Mouse (Mus musculus) CH12.LX (cell line): ENCODE measurements around the gene Cuedc1. TPM values are rescaled to one million over a fixed set of nuclear protein-coding genes. Genes with fewer than 3 reads are reported as not detected.

Experiments
- DNase-seq: peaks from one replicate; pipeline ENCODE4 v3.0.0-alpha.2; 2013; ENCODE audit errors: extremely low read depth
- H3K27ac ChIP-seq: 2 replicates; pipeline ENCODE4 v1.5.1; 2012; ENCODE audit warnings: low read depth, mild to moderate bottlenecking, control low read depth, moderate library complexity; ENCODE audit not compliant: insufficient read depth
- H3K27me3 ChIP-seq: replicated peaks from 2 replicates; pipeline ENCODE3; 2012; ENCODE audit warnings: inconsistent platforms
- H3K36me3 ChIP-seq, 2 experiments: replicated peaks in 1 of 2; 2 replicates each; pipeline versions ENCODE3 to v1.6.1; 2012; ENCODE audit warnings: inconsistent platforms in 1 of 2, low read length in 1 of 2, mild to moderate bottlenecking in 1 of 2, mixed read lengths in 1 of 2, moderate library complexity in 1 of 2; ENCODE audit not compliant: control insufficient read depth in 1 of 2, insufficient read depth in 1 of 2
- H3K4me1 ChIP-seq, 2 experiments: 2 replicates each; pipeline ENCODE4 v1.6.1; 2012; ENCODE audit warnings: inconsistent platforms in 1 of 2, moderate library complexity in 1 of 2; ENCODE audit not compliant: insufficient read depth in 2 of 2, control insufficient read depth in 1 of 2
- H3K4me2 ChIP-seq: 2 replicates; pipeline ENCODE4 v1.6.1; 2012; ENCODE audit warnings: low read depth, mild to moderate bottlenecking, control low read depth; ENCODE audit not compliant: poor library complexity, insufficient read depth, severe bottlenecking
- H3K4me3 ChIP-seq, 3 experiments: fragments of 150-350 bp in 1 of 3; sonication (generic) in 1 of 3; replicated peaks in 1 of 3; 2 replicates each; pipeline versions ENCODE3 to v1.5.1; 2011 to 2012; ENCODE audit warnings: low read depth in 2 of 3, low read length in 2 of 3, mild to moderate bottlenecking in 2 of 3, moderate library complexity in 2 of 3, control low read depth in 1 of 3, improper control_type of control experiment in 1 of 3, inconsistent platforms in 1 of 3, mixed read lengths in 1 of 3; ENCODE audit not compliant: poor library complexity in 1 of 3
- H3K79me2 ChIP-seq: replicated peaks from 2 replicates; pipeline ENCODE4 v1.6.1; 2012; ENCODE audit warnings: mild to moderate bottlenecking, moderate library complexity; ENCODE audit not compliant: control insufficient read depth, poor library complexity, insufficient read depth, severe bottlenecking; ENCODE audit errors: extremely low read depth
- H3K9ac ChIP-seq: 2 replicates; pipeline ENCODE4 v1.6.1; 2012; ENCODE audit warnings: low read depth, mild to moderate bottlenecking, control low read depth, moderate library complexity; ENCODE audit not compliant: insufficient read depth
- H3K9me3 ChIP-seq: replicated peaks from 2 replicates; pipeline ENCODE3; 2012; ENCODE audit warnings: low read length, inconsistent platforms, mixed read lengths
- BHLHE40 ChIP-seq: IDR thresholded peaks from 2 replicates; pipeline ENCODE4 v1.6.1; 2011; ENCODE audit warnings: mild to moderate bottlenecking, low read depth, low read length, improper control_type of control experiment
- CHD1 ChIP-seq: IDR thresholded peaks from 2 replicates; pipeline ENCODE4 v1.6.1; 2012; ENCODE audit warnings: low read depth, low read length, improper control_type of control experiment, inconsistent platforms
- CHD2 ChIP-seq: IDR thresholded peaks from 2 replicates; pipeline ENCODE4 v1.6.1; 2011; ENCODE audit warnings: low read length, improper control_type of control experiment
- CTCF ChIP-seq, 2 experiments: IDR thresholded peaks in 1 of 2; conservative IDR thresholded peaks in 1 of 2; 2 replicates each; pipeline ENCODE4 v1.5.1; 2011 to 2012; ENCODE audit warnings: low read depth in 2 of 2, low read length in 2 of 2, improper control_type of control experiment in 1 of 2, inconsistent platforms in 1 of 2, mild to moderate bottlenecking in 1 of 2, moderate library complexity in 1 of 2
- EP300 ChIP-seq: IDR thresholded peaks from 2 replicates; pipeline ENCODE4 v1.6.1; 2011; ENCODE audit warnings: low read length, improper control_type of control experiment
- ETS1 ChIP-seq: conservative IDR thresholded peaks from 2 replicates; pipeline ENCODE4 v1.6.1; 2012; ENCODE audit warnings: low read depth, mild to moderate bottlenecking, inconsistent platforms, low read length, improper control_type of control experiment, moderate library complexity
- GABPA ChIP-seq: IDR thresholded peaks from 2 replicates; pipeline ENCODE4 v1.6.1; 2012; ENCODE audit warnings: low read depth, low read length, improper control_type of control experiment, inconsistent platforms; ENCODE audit not compliant: insufficient replicate concordance
- IRF4 ChIP-seq: IDR thresholded peaks from 2 replicates; pipeline ENCODE4 v1.6.1; 2014; ENCODE audit warnings: low read depth, mild to moderate bottlenecking, inconsistent platforms, low read length, improper control_type of control experiment
- JUN ChIP-seq: IDR thresholded peaks from 2 replicates; pipeline ENCODE4 v1.6.1; 2011; ENCODE audit warnings: low read depth, mild to moderate bottlenecking, low read length, improper control_type of control experiment, moderate library complexity; ENCODE audit not compliant: insufficient read depth
- JUND ChIP-seq: conservative IDR thresholded peaks from 2 replicates; pipeline ENCODE4 v1.6.1; 2011; ENCODE audit warnings: low read depth, low read length, improper control_type of control experiment
- KAT2A ChIP-seq: IDR thresholded peaks from 2 replicates; pipeline ENCODE4 v1.6.1; 2012; ENCODE audit warnings: low read length, improper control_type of control experiment, inconsistent platforms; ENCODE audit not compliant: insufficient replicate concordance
- MAZ ChIP-seq: IDR thresholded peaks from 2 replicates; pipeline ENCODE4 v1.6.1; 2012; ENCODE audit warnings: low read depth, mild to moderate bottlenecking, inconsistent platforms, low read length, improper control_type of control experiment, moderate library complexity
- MEF2A ChIP-seq: IDR thresholded peaks from 2 replicates; pipeline ENCODE4 v1.6.1; 2014; ENCODE audit warnings: low read depth, mild to moderate bottlenecking, inconsistent platforms, low read length, improper control_type of control experiment, borderline replicate concordance
- MYC ChIP-seq: IDR thresholded peaks from 2 replicates; pipeline ENCODE4 v1.6.1; 2011; ENCODE audit warnings: low read depth, mild to moderate bottlenecking, improper control_type of control experiment, low read length
- NELFE ChIP-seq: IDR thresholded peaks from 2 replicates; pipeline ENCODE4 v1.6.1; 2011; ENCODE audit warnings: low read depth, low read length, improper control_type of control experiment
- NRF1 ChIP-seq: IDR thresholded peaks from 2 replicates; pipeline ENCODE4 v1.6.1; 2014; ENCODE audit warnings: low read depth, mild to moderate bottlenecking, inconsistent platforms, low read length, improper control_type of control experiment, moderate library complexity
- PAX5 ChIP-seq: IDR thresholded peaks from 2 replicates; pipeline ENCODE4 v1.6.1; 2012; ENCODE audit warnings: low read length, inconsistent platforms, mixed read lengths
- POLR2A ChIP-seq: IDR thresholded peaks from 2 replicates; pipeline ENCODE4 v1.6.1; 2011; ENCODE audit warnings: low read depth, mild to moderate bottlenecking, improper control_type of control experiment, low read length
- RAD21 ChIP-seq: IDR thresholded peaks from 2 replicates; pipeline ENCODE4 v1.6.1; 2011; ENCODE audit warnings: low read depth, mild to moderate bottlenecking, low read length, improper control_type of control experiment, moderate library complexity
- RCOR1 ChIP-seq: conservative IDR thresholded peaks from 2 replicates; pipeline ENCODE4 v1.6.1; 2012; ENCODE audit warnings: low read depth, mild to moderate bottlenecking, inconsistent platforms, low read length, improper control_type of control experiment
- TBP ChIP-seq: conservative IDR thresholded peaks from 2 replicates; pipeline ENCODE4 v1.6.1; 2011; ENCODE audit warnings: low read depth, low read length, improper control_type of control experiment
- TCF12 ChIP-seq: IDR thresholded peaks from 2 replicates; pipeline ENCODE4 v1.6.1; 2014; ENCODE audit warnings: low read depth, mild to moderate bottlenecking, inconsistent platforms, low read length, improper control_type of control experiment
- UBTF ChIP-seq: IDR thresholded peaks from 2 replicates; pipeline ENCODE4 v1.6.1; 2012; ENCODE audit warnings: low read depth, mild to moderate bottlenecking, inconsistent platforms, low read length, improper control_type of control experiment, moderate library complexity
- ZMIZ1 ChIP-seq: IDR thresholded peaks from 2 replicates; pipeline ENCODE4 v1.6.1; 2012; ENCODE audit warnings: low read depth, mild to moderate bottlenecking, inconsistent platforms, low read length, improper control_type of control experiment
- ZNF384 ChIP-seq: IDR thresholded peaks from 2 replicates; pipeline ENCODE4 v1.6.1; 2012; ENCODE audit warnings: low read depth, low read length, improper control_type of control experiment, inconsistent platforms
- dilution Hi-C: fragments of 300-500 bp; cut with MboI; formaldehyde crosslinking; loops from 2 replicates; pipeline ENCODE4 v1.14.3; 2020; ENCODE audit warnings: low sequenced_read_pairs; ENCODE audit not compliant: extremely low pct_unique_long_range_greater_than_20kb, extremely low pct_ligation_motif_present
- in situ Hi-C: fragments of 300-500 bp; cut with MboI; formaldehyde crosslinking; loops from 3 replicates; pipeline ENCODE4 v1.14.3; 2019; ENCODE audit warnings: low sequenced_read_pairs, low pct_ligation_motif_present, low pct_unique_long_range_greater_than_20kb, mixed read lengths
- polyA plus RNA-seq: library from polyadenylated mRNA; unstranded; fragments of >175 nt; gene quantifications from 2 replicates; pipeline ENCODE4 v1.2.1, GENCODE M21; 2012; ENCODE audit warnings: low read depth; ENCODE audit not compliant: insufficient read length
- total RNA-seq, 2 experiments: library from RNA; depleted of rRNA; stranded (reverse); fragments of 300-350 nt in 1 of 2; fragments of >200 nt in 1 of 2; gene quantifications; 2 replicates each; pipeline ENCODE4 v1.2.3; 2012 to 2014

Cuedc1 gene
- total and polyA plus RNA-seq, 3 experiments: 0.20 to 0.51 (median 0.47) TPM

GRCm38 (mm10) chr11:88131847-88132246, 34.0 kb downstream of the Cuedc1 start (continued):
- TF ChIP-seq TCF12: no peak; the same call in 1 of the 2 replicates
- TF ChIP-seq NRF1: no peak
- TF ChIP-seq RAD21: no peak; the same call in 1 of the 2 replicates
- no peak for TF ChIP-seq POLR2A
- peak; percentile 56; the same call in 1 of the 2 replicates for TF ChIP-seq MEF2A
- TF ChIP-seq CHD1: no peak
- no peak for TF ChIP-seq TBP

- Histone ChIP-seq H3K4me2 (no peak overlapping the region), H3K4me3 (no peak overlapping the region), H3K27ac (no peak overlapping the region), H3K79me2 (no peaks in the 10 kb centered on the region), H3K36me3 (no peaks in the 10 kb centered on the region), H3K9ac (no peak overlapping the region), H3K4me1 (peaks cover 0 to 24% of the 10 kb centered on the region in 2 experiments; a peak in 3 of 4 replicates), H3K9me3 (no peaks in the 10 kb centered on the region), H3K27me3 (peaks cover 37% of the 10 kb centered on the region)
- dilution Hi-C loops: no loop called here
- TF ChIP-seq CHD2 (no peak), EP300 (no peak), ETS1 (no peak), MYC (no peak), MAZ (no peak), NRF1 (no peak), JUN (no peak), BHLHE40 (no peak), ZMIZ1 (no peak), PAX5 (no peak), ZNF384 (no peak), NELFE (no peak)
- in situ Hi-C loops: no loop called here
- no peak for DNase-seq
Measured at GRCm38 (mm10) chr11:88135218-88135617, 37.4 kb downstream of the Cuedc1 start.

GRCm38 (mm10) chr11:88137814-88138425, 40.1 kb downstream of the Cuedc1 start:
- TF ChIP-seq NRF1 (no peak), MEF2A (no peak), TBP (no peak), EP300 (no peak), UBTF (no peak), CHD1 (no peak), ZNF384 (no peak), RCOR1 (no peak), GABPA (no peak), JUND (no peak), IRF4 (no peak), KAT2A (no peak), CTCF (conservative IDR thresholded peaks at IDR 0.05 in 1 of 2, IDR thresholded peaks at IDR 0.05 in 1 of 2; ENCODE audit: low read depth in 2 of 2, low read length in 2 of 2) (no peak)
- Histone ChIP-seq H3K36me3 (no peaks in the 10 kb centered on the region), H3K27me3 (peaks cover 43% of the 10 kb centered on the region), H3K4me3 (no peak overlapping the region), H3K27ac (no peak overlapping the region), H3K4me2 (no peak overlapping the region), H3K79me2 (no peaks in the 10 kb centered on the region), H3K9ac (no peak overlapping the region), H3K9me3 (no peaks in the 10 kb centered on the region), H3K4me1 (peaks cover 2 to 20% of the 10 kb centered on the region in 2 experiments; a peak in 2 of 4 replicates)
- in situ Hi-C loops: no loop called here
- no peak for DNase-seq
- dilution Hi-C loops: no loop called here
